Mouse (Mus musculus) forebrain, embryonic 16.5 days (tissue): ENCODE measurements around the gene Copg1. TPM values are rescaled to one million over a fixed set of nuclear protein-coding genes. Genes with fewer than 3 reads are reported as not detected.

Source experiments
- ATAC-seq: fragments of 200-750 bp; cut with Nextera tagmentation; 2 replicates; pipeline ENCODE4 v1.8.0; 2017; ENCODE audit warnings: mild to moderate bottlenecking, moderate library complexity
- H3K27ac ChIP-seq: fragments of 300-500 bp; sonication (generic); 2 replicates; pipeline ENCODE4 v1.5.1; 2014; ENCODE audit warnings: low read length, control low read depth
- H3K27me3 ChIP-seq: fragments of 300-500 bp; sonication (generic); replicated peaks from 2 replicates; pipeline ENCODE4 v1.6.1; 2014; ENCODE audit warnings: low read length; ENCODE audit not compliant: control insufficient read depth, insufficient read depth
- H3K36me3 ChIP-seq: fragments of 300-500 bp; sonication (generic); 2 replicates; pipeline ENCODE4 v1.6.1; 2014; ENCODE audit not compliant: control insufficient read depth, insufficient read depth
- H3K4me1 ChIP-seq: fragments of 300-500 bp; sonication (generic); replicated peaks from 2 replicates; pipeline ENCODE4 v1.6.1; 2014; ENCODE audit warnings: low read length; ENCODE audit not compliant: control insufficient read depth, insufficient read depth
- H3K4me2 ChIP-seq: fragments of 300-500 bp; sonication (generic); 2 replicates; pipeline ENCODE4 v1.6.1; 2014; ENCODE audit warnings: mild to moderate bottlenecking, low read length, control low read depth
- H3K4me3 ChIP-seq: fragments of 300-500 bp; sonication (generic); replicated peaks from 2 replicates; pipeline ENCODE4 v1.5.1; 2014; ENCODE audit warnings: mild to moderate bottlenecking, low read length, control low read depth
- H3K9ac ChIP-seq: fragments of 300-500 bp; sonication (generic); replicated peaks from 2 replicates; pipeline ENCODE4 v1.6.1; 2014; ENCODE audit warnings: low read depth, low read length, control low read depth
- H3K9me3 ChIP-seq: fragments of 300-500 bp; sonication (generic); 2 replicates; pipeline ENCODE4 v1.6.1; 2016; ENCODE audit warnings: low read length; ENCODE audit not compliant: control insufficient read depth
- WGBS: fragments of 180-500 bp; shearing (Covaris S2); extraction: QIAGEN DNeasy Blood & Tissue Kit; methylation state at CpG from one replicate; pipeline ENCODE4 v1.1.7; 2014; 5-methylcytosine and 5-hydroxymethylcytosine counted together
- polyA plus RNA-seq: library from polyadenylated mRNA; unstranded; fragments of >200 nt; fragmentation: Nextera tagmentation; extraction: Ambion mirVana; gene quantifications from 2 replicates; pipeline ENCODE4 v1.2.1, GENCODE M21; 2015

The Copg1 gene
- polyA plus RNA-seq, 1 experiment from 2014 or later, result 186 TPM

GRCm38 (mm10) chr6:87850155-87850899 lies 37.3 kb upstream of the Copg1 start:
- Histone ChIP-seq H3K4me1 (peaks cover 25% of the 10 kb centered on the region), H3K4me3 (peak overlapping the region; percentile 100), H3K9me3 (no peaks in the 10 kb centered on the region), H3K36me3 (peaks cover 3% of the 10 kb centered on the region), H3K27ac (peak overlapping the region; percentile 93), H3K9ac (peak overlapping the region; percentile 95), H3K27me3 (no peaks in the 10 kb centered on the region), H3K4me2 (peak overlapping the region; percentile 89)
- WGBS, result under 1% methylated on average over 71 of the region's 73 CpGs
- peak; percentile 70 for ATAC-seq

- Histone ChIP-seq H3K27me3 (no peaks in the 10 kb centered on the region), H3K4me3 (peak within 1 kb of the TSS; percentile 100), H3K4me2 (peak within 1 kb of the TSS; percentile 89), H3K4me1 (peaks cover 25% of the 10 kb centered on the region), H3K9me3 (no peaks in the 10 kb centered on the region), H3K9ac (peak within 1 kb of the TSS; percentile 97), H3K27ac (peak within 1 kb of the TSS; percentile 93), H3K36me3 (0 out of 2 replicates have a peak, but pooled peaks cover 2% of the 10 kb centered on the region)
- peak; percentile 99 for ATAC-seq
- under 1% methylated on average over 55 of the region's 55 CpGs for WGBS
Observed at GRCm38 (mm10) chr6:87850900-87851614, 36.6 kb upstream of the Copg1 start, which contains the start of gene Cnbp. Gene Cnbp, minus strand, starts transcription at chr6:87851106.

GRCm38 (mm10) chr6:87851871-87852270 lies 35.7 kb upstream of the Copg1 start:
- no peaks in the 10 kb centered on the region for H3K27me3 ChIP-seq
- H3K27ac ChIP-seq, result no peak overlapping the region
- H3K9me3 ChIP-seq, result no peaks in the 10 kb centered on the region
- no peak overlapping the region for H3K9ac ChIP-seq
- peaks cover 23% of the 10 kb centered on the region for H3K4me1 ChIP-seq
- 0 out of 2 replicates have a peak, but pooled peaks cover 2% of the 10 kb centered on the region for H3K36me3 ChIP-seq
- no peak for ATAC-seq
- no peak overlapping the region for H3K4me3 ChIP-seq
- no peak overlapping the region for H3K4me2 ChIP-seq
- WGBS, result 86% methylated on average over 6 of the region's 6 CpGs

- Histone ChIP-seq H3K9ac (no peak overlapping the region), H3K4me3 (no peak overlapping the region), H3K27me3 (no peaks in the 10 kb centered on the region), H3K36me3 (0 out of 2 replicates have a peak, but pooled peaks cover 2% of the 10 kb centered on the region), H3K4me2 (no peak overlapping the region), H3K9me3 (no peaks in the 10 kb centered on the region), H3K27ac (no peak overlapping the region), H3K4me1 (peaks cover 11% of the 10 kb centered on the region)
- 83% methylated on average over 4 of the region's 4 CpGs for WGBS
- no peak for ATAC-seq
Observed at GRCm38 (mm10) chr6:87853446-87853845, 34.2 kb upstream of the Copg1 start.

- no peaks in the 10 kb centered on the region for H3K27me3 ChIP-seq
- no peaks in the 10 kb centered on the region for H3K4me1 ChIP-seq
- no peaks in the 10 kb centered on the region for H3K9me3 ChIP-seq
- no peak for ATAC-seq
- H3K27ac ChIP-seq, result no peak overlapping the region
- H3K36me3 ChIP-seq, result no peaks in the 10 kb centered on the region
- 64% methylated on average over 1 of the region's 1 CpGs for WGBS
- no peak overlapping the region for H3K9ac ChIP-seq
- no peak overlapping the region for H3K4me2 ChIP-seq
- no peak overlapping the region for H3K4me3 ChIP-seq
Observed at GRCm38 (mm10) chr6:87857071-87857470, 30.5 kb upstream of the Copg1 start.

GRCm38 (mm10) chr6:87866211-87866610 lies 21.4 kb upstream of the Copg1 start:
- H3K4me2 ChIP-seq, result no peak overlapping the region
- no peaks in the 10 kb centered on the region for H3K9me3 ChIP-seq
- no peak overlapping the region for H3K9ac ChIP-seq
- H3K27ac ChIP-seq, result no peak overlapping the region
- no peaks in the 10 kb centered on the region for H3K27me3 ChIP-seq
- WGBS, result 92% methylated on average over 6 of the region's 6 CpGs
- H3K4me1 ChIP-seq, result no peaks in the 10 kb centered on the region
- H3K4me3 ChIP-seq, result no peak overlapping the region
- no peaks in the 10 kb centered on the region for H3K36me3 ChIP-seq
- no peak for ATAC-seq

- Histone ChIP-seq H3K36me3 (no peaks in the 10 kb centered on the region), H3K4me2 (no peak overlapping the region), H3K27ac (no peak overlapping the region), H3K9me3 (no peaks in the 10 kb centered on the region), H3K4me3 (no peak overlapping the region), H3K27me3 (no peaks in the 10 kb centered on the region), H3K9ac (no peak overlapping the region), H3K4me1 (no peaks in the 10 kb centered on the region)
- 86% methylated on average over 2 of the region's 2 CpGs for WGBS
- ATAC-seq, result no peak
Observed at GRCm38 (mm10) chr6:87867256-87867655, 20.4 kb upstream of the Copg1 start.

- no peak for ATAC-seq
- Histone ChIP-seq H3K4me3 (no peak overlapping the region), H3K27ac (no peak overlapping the region), H3K9me3 (no peaks in the 10 kb centered on the region), H3K36me3 (no peaks in the 10 kb centered on the region), H3K9ac (no peak overlapping the region), H3K4me2 (no peak overlapping the region), H3K4me1 (no peaks in the 10 kb centered on the region), H3K27me3 (no peaks in the 10 kb centered on the region)
- WGBS, result 74% methylated on average over 9 of the region's 9 CpGs
Observed at GRCm38 (mm10) chr6:87868871-87869506, 18.6 kb upstream of the Copg1 start.

GRCm38 (mm10) chr6:87870440-87870839 lies 17.2 kb upstream of the Copg1 start:
- Histone ChIP-seq H3K4me3 (no peak overlapping the region), H3K4me1 (no peaks in the 10 kb centered on the region), H3K9ac (no peak overlapping the region), H3K27me3 (no peaks in the 10 kb centered on the region), H3K27ac (no peak overlapping the region), H3K36me3 (no peaks in the 10 kb centered on the region), H3K4me2 (no peak overlapping the region), H3K9me3 (no peaks in the 10 kb centered on the region)
- no peak for ATAC-seq
- WGBS, result 76% methylated on average over 1 of the region's 1 CpGs
